Mouse (Mus musculus): ENCODE measurements around the gene Gm11127. TPM values are rescaled to one million over a fixed set of nuclear protein-coding genes. Genes with fewer than 3 reads are reported as not detected.
"Not testable (repeated sequence)": the region's sequence is repeated elsewhere in the genome, so short reads cannot be mapped to it uniquely, and the experiment has no call there.

The Gm11127 gene
- polyA plus RNA-seq, 1 experiment: 0.18 TPM

DNA sequence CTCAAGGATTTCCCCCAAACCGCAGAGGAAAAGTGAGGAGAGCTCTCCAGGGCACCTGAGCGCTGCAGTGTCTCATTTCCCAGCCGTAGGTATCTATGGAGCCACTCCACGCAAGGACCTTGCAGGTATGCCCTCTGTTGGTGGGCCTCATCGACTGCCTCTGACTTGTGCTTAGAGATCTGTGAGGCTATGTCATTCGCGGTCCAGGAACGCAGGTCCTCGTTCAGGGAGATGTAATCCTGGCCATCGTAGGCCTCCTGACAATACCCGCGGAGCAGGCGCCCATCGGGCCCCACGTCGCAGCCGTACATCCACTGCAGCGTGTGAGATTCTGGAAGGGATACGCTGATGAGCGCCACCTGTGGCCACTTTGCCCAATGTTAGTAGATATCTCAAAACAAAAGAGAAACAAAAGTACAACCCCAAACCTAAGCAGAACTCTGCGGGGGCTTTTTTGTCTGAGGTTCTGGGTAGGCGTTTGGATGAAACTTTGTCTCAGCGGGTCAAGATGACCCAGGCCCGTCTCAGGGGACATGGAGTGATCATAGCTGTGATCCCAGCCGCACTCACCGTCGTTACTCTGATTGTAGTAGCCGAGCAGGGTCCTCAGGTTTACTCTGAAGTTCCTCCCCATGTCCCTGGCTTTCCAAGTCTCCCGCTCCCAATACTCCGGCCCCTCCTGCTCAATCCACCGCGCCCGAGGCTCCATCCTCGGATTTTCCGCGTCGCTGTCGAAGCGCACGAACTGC lies 26.4 kb downstream of the Gm11127 start:
- H3K4me3 ChIP-seq (ENCODE audit: insufficient read depth, poor library complexity, severe bottlenecking): peak overlapping the region; percentile 26
- H3K79me2 ChIP-seq (ENCODE audit: control insufficient read depth, insufficient read depth): peaks cover 68% of the 10 kb centered on the region
- peak overlapping the region; percentile 4 for H3ac ChIP-seq (ENCODE audit: control insufficient read depth, insufficient read length, low read depth)
- H3K36me3 ChIP-seq (ENCODE audit: control insufficient read depth, insufficient read depth); H3K27me3 ChIP-seq (ENCODE audit: control insufficient read depth, insufficient read depth, insufficient read length): not testable (repeated sequence)
- H3K79me3 ChIP-seq (ENCODE audit: low read depth): peaks cover 24% of the 10 kb centered on the region
- TF ChIP-seq CTCF (IDR thresholded peaks at IDR 0.05; ENCODE audit: control insufficient read depth, insufficient read depth, insufficient read length): peak; percentile 4

DNA sequence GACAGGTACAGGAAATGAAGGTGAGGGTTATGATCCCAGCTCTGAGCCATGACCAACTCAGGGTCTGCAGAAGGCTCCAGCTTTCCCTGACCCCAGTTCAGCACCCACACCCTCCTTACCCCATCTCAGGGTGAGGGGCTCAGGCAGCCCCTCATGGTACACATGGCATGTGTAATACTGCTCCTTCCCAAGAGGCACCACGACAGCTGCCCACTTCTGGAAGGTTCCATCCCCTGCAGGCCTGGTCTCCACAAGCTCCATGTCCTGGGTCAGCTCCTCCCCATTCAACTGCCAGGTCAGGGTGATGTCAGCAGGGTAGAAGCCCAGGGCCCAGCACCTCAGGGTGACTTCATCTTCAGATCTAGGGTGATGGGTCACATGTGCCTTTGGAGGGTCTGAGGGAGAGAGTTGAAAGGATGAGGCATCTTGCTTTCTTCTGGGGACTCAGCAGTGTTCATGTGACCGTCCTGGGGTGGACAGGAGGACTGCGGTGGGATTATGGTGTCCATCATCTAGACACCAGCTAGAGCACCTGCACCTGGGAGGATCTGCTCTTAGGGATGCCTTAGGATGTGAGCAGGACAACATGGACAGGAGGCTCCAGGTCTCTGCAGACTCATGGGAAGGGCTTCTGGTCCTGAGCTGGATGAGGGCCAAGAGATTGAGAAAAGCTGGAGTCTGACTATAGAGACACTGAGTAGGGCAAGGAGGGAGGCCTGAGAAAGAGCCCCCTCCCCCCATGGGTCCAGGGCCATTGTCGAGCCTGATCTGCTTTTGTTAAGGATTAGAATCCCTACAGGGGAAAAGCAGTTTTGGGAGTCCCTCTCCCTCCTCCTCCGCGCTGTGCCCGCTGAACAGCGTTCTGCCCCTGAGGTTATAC lies 27.2 kb downstream of the Gm11127 start:
- not testable (repeated sequence) for H3K4me3 ChIP-seq (ENCODE audit: insufficient read depth, poor library complexity, severe bottlenecking); H3K27me3 ChIP-seq (ENCODE audit: control insufficient read depth, insufficient read depth, insufficient read length); H3ac ChIP-seq (ENCODE audit: control insufficient read depth, insufficient read length, low read depth)
- H3K79me3 ChIP-seq (ENCODE audit: low read depth): peaks cover 28% of the 10 kb centered on the region
- peaks cover 12% of the 10 kb centered on the region for H3K36me3 ChIP-seq (ENCODE audit: control insufficient read depth, insufficient read depth)
- H3K79me2 ChIP-seq (ENCODE audit: control insufficient read depth, insufficient read depth): peaks cover 70% of the 10 kb centered on the region

DNA sequence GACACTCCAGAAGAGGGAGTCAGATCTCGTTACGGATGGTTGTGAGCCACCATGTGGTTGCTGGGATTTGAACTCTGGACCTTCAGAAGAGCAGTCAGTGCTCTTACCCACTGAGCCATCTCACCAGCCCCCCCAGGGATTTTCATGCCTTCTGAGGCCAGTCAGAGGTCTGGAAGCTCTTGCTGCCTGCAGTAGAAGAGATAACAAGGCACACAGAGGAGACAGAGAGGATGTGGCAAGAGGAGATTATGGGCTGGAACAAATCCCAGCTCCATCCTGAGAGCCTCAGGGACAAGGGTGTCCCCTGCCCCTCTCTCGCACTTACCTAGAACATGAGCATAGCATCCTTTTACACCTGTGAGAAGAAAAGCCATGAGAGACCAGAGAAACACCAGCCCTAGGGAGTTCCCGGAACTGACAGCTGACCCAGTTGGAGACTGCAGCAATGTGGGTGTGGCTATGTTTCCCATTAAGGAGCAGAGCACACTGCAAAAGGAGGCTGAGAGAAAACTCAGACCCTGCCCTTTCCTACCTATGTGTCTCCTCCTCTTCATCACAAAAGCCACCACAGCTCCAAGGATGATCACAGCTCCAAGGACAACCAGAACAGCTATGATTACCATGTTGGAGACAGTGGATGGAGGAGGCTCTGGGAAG lies 28.0 kb downstream of the Gm11127 start:
- Histone ChIP-seq H3K79me3 (ENCODE audit: low read depth) (peaks cover 34% of the 10 kb centered on the region), H3K79me2 (ENCODE audit: control insufficient read depth, insufficient read depth) (peaks cover 74% of the 10 kb centered on the region), H3K36me3 (ENCODE audit: control insufficient read depth, insufficient read depth) (peaks cover 13% of the 10 kb centered on the region)
- not testable (repeated sequence) for H3K27me3 ChIP-seq (ENCODE audit: control insufficient read depth, insufficient read depth, insufficient read length); H3K4me3 ChIP-seq (ENCODE audit: insufficient read depth, poor library complexity, severe bottlenecking); H3ac ChIP-seq (ENCODE audit: control insufficient read depth, insufficient read length, low read depth)

DNA sequence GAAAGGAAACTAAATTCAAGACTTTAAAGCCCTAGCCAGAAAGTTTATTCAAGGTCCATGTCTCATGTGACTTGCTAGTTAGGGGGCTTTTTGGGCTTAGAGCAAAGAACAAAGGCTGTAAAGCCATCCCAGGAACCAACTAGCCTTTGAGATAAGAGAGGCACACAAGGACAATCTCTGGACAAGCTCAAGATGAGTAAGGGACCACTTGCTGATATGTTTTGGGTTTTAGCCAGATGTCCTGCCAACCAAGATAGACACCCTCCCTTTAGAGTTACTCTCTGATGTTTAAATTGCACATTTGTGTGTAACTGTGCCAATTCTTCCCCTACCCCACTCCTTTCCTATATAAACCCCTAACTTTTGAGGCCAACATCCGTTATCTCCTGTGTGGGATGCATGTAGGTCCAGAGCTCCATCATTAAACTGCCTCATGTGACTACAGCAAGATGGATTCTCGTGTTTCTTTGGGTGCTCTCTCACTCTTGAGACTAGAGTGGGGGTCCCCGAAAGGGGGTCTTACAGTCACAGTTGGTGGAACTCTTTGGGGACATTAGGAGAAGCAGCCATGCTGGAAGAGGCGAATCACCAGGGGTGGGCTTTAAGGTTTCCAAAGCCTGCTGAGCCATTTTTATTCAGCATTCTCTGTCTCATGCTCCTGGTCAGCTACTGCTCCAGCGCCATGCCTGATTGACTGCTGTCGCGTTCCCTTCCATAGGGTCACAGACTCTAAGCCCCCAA lies 29.1 kb downstream of the Gm11127 start:
- Histone ChIP-seq H3K4me3 (ENCODE audit: insufficient read depth, poor library complexity, severe bottlenecking) (no peak overlapping the region), H3K79me2 (ENCODE audit: control insufficient read depth, insufficient read depth) (peaks cover 81% of the 10 kb centered on the region), H3ac (ENCODE audit: control insufficient read depth, insufficient read length, low read depth) (no peak overlapping the region), H3K27me3 (ENCODE audit: control insufficient read depth, insufficient read depth, insufficient read length) (no peaks in the 10 kb centered on the region), H3K79me3 (ENCODE audit: low read depth) (peaks cover 37% of the 10 kb centered on the region), H3K36me3 (ENCODE audit: control insufficient read depth, insufficient read depth) (peaks cover 13% of the 10 kb centered on the region)
- TF ChIP-seq FOSL1 (IDR thresholded peaks at IDR 0.05; ENCODE audit: insufficient read depth, low read length, poor library complexity, severe bottlenecking): no peak
- no peak for TF ChIP-seq MYOG (IDR thresholded peaks at IDR 0.05; ENCODE audit: control insufficient read depth, extremely low read depth, insufficient read length)
- no peak for TF ChIP-seq MAX (IDR thresholded peaks at IDR 0.05)
- TF ChIP-seq MYOD1 (IDR thresholded peaks at IDR 0.05; ENCODE audit: control insufficient read depth, insufficient read length, low read depth): no peak
- no peak for TF ChIP-seq USF1 (IDR thresholded peaks at IDR 0.05; ENCODE audit: low read depth)
- no peak for TF ChIP-seq CEBPB (IDR thresholded peaks at IDR 0.05; ENCODE audit: low read depth)
- no peak for TF ChIP-seq CTCF (IDR thresholded peaks at IDR 0.05; ENCODE audit: control insufficient read depth, insufficient read depth, insufficient read length)

DNA sequence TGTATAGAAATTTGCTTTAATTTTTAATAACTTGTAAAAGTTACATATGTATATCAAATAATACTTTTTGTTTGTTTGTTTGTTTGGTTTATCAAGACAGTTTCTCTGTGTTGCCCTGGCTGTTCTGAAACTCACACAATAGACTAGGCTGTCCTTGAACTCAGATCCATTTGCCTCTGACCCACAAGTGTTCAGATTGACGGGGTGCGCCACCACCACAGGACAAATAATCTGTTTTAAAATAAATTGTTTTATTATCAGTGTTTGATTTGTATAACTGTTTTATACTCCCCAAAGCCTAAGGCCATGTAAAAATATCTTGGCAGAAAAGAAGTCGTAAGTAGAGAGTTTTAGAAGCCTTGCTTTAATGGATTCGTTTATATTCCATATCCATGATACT lies 30.5 kb downstream of the Gm11127 start:
- H3K79me3 ChIP-seq (ENCODE audit: low read depth): peaks cover 40% of the 10 kb centered on the region
- peaks cover 87% of the 10 kb centered on the region for H3K79me2 ChIP-seq (ENCODE audit: control insufficient read depth, insufficient read depth)
- H3K4me3 ChIP-seq (ENCODE audit: insufficient read depth, poor library complexity, severe bottlenecking): no peak overlapping the region
- no peaks in the 10 kb centered on the region for H3K27me3 ChIP-seq (ENCODE audit: control insufficient read depth, insufficient read depth, insufficient read length)
- peaks cover 13% of the 10 kb centered on the region for H3K36me3 ChIP-seq (ENCODE audit: control insufficient read depth, insufficient read depth)
- TF ChIP-seq FOSL1 (IDR thresholded peaks at IDR 0.05; ENCODE audit: insufficient read depth, low read length, poor library complexity, severe bottlenecking) (no peak), USF1 (IDR thresholded peaks at IDR 0.05; ENCODE audit: low read depth) (no peak), MYOG (IDR thresholded peaks at IDR 0.05; ENCODE audit: control insufficient read depth, extremely low read depth, insufficient read length) (no peak), CEBPB (IDR thresholded peaks at IDR 0.05; ENCODE audit: low read depth) (no peak), MYOD1 (IDR thresholded peaks at IDR 0.05; ENCODE audit: control insufficient read depth, insufficient read length, low read depth) (no peak), CTCF (IDR thresholded peaks at IDR 0.05; ENCODE audit: control insufficient read depth, insufficient read depth, insufficient read length) (no peak), MAX (IDR thresholded peaks at IDR 0.05) (no peak)
- no peak overlapping the region for H3ac ChIP-seq (ENCODE audit: control insufficient read depth, insufficient read length, low read depth)

Measured in C2C12 (cell line).